Comparison of ENCODE assay signal across 15 mouse cellular contexts in genomic region chr4:154640443-154641295, GRCm38 (mm10). TPM values are rescaled to one million over a fixed set of nuclear protein-coding genes. Genes with fewer than 3 reads are reported as not detected.
DNase-seq lines count a peak whose midpoint lies in the region; ATAC-seq lines count a peak whose summit lies in the region.
"Had no signal": no experiment of that assay in that cellular context is flagged by ENCODE, and none has a peak within 500 bp of the region (broad histone marks: within the 10 kb centered on the region; RNA-seq: fewer than 3 reads in every experiment).

No protein-coding gene starts in this region.

- peaks cover 95% of the 10 kb centered on the region for H3K27me3 ChIP-seq in kidney, embryonic 15.5 days
- peaks cover 95% of the 10 kb centered on the region for H3K27me3 ChIP-seq in embryonic facial prominence, embryonic 10.5 days (replicated peaks; ENCODE audit: low read depth, poor library complexity, severe bottlenecking)
- peaks cover 94% of the 10 kb centered on the region for H3K27me3 ChIP-seq in hindbrain, embryonic 12.5 days

- H3K36me3 ChIP-seq in kidney, embryonic 15.5 days: no peaks in the 10 kb centered on the region
- H3K36me3 ChIP-seq in embryonic facial prominence, embryonic 10.5 days (replicated peaks): no peaks in the 10 kb centered on the region
- no peaks in the 10 kb centered on the region for H3K36me3 ChIP-seq in hindbrain, embryonic 12.5 days
- H3K36me3 ChIP-seq: intestine, embryonic 15.5 days had no signal

- H3K4me3 ChIP-seq in kidney, embryonic 15.5 days (replicated peaks): peak overlapping the region; percentile 14; the same call in 1 of the 2 replicates
- peak overlapping the region; percentile 90 for H3K4me3 ChIP-seq in embryonic facial prominence, embryonic 10.5 days
- peak overlapping the region; percentile 11; the same call in 1 of the 2 replicates for H3K4me3 ChIP-seq in hindbrain, embryonic 12.5 days
- H3K4me3 ChIP-seq: intestine, embryonic 15.5 days had no signal

- no peak overlapping the region; the same call in none of the 2 replicates for H3K27ac ChIP-seq in kidney, embryonic 15.5 days
- H3K27ac ChIP-seq in embryonic facial prominence, embryonic 10.5 days (replicated peaks): peak overlapping the region; percentile 77
- no peak overlapping the region for H3K27ac ChIP-seq in hindbrain, embryonic 12.5 days
- H3K27ac ChIP-seq: intestine, embryonic 15.5 days had no signal

- WGBS in kidney, embryonic 15.5 days: 4% methylated on average over 20 of the region's 20 CpGs
- WGBS in embryonic facial prominence, embryonic 10.5 days: 2% methylated on average over 20 of the region's 20 CpGs
- WGBS in hindbrain, embryonic 12.5 days: 3% methylated on average over 20 of the region's 20 CpGs

- DNase-seq in cerebellum, postnatal 14 days: peak; percentile 18 to 31
- DNase-seq in cerebellum, adult 18-20 months: no peak
- DNase-seq in kidney, adult 11 months: no peak
- peak; percentile 31 for DNase-seq in embryonic facial prominence, embryonic 10.5 days (ENCODE audit: low spot score)
- no peak for DNase-seq in left cerebral cortex, adult 8-10 months (ENCODE audit: low spot score in 2 of 2)
- DNase-seq: gastrocnemius, postnatal 10 days; layer of hippocampus, postnatal 36 days; right cerebral cortex, adult 18-20 months had no signal

- H3K4me1 ChIP-seq in kidney, embryonic 15.5 days: peaks cover 36% of the 10 kb centered on the region
- H3K4me1 ChIP-seq in embryonic facial prominence, embryonic 10.5 days: peaks cover 83% of the 10 kb centered on the region
- H3K4me1 ChIP-seq in hindbrain, embryonic 12.5 days: peaks cover 38% of the 10 kb centered on the region

- no peak for ATAC-seq in kidney, embryonic 15.5 days (replicated peaks; ENCODE audit: low FRiP score)
- no peak for ATAC-seq in hindbrain, embryonic 12.5 days (ENCODE audit: low FRiP score)
- ATAC-seq in activated CD4-positive, CD25-positive, alpha-beta regulatory T cell, adult 4 months: no peak
- ATAC-seq: intestine, embryonic 15.5 days; lung, postnatal 0 days had no signal

- peak overlapping the region; percentile 93 for H3K4me2 ChIP-seq in kidney, embryonic 15.5 days
- H3K4me2 ChIP-seq in hindbrain, embryonic 12.5 days (replicated peaks): peak overlapping the region; percentile 75; the same call in 1 of the 2 replicates
- H3K4me2 ChIP-seq: intestine, embryonic 15.5 days had no signal

- no peaks in the 10 kb centered on the region for H3K9me3 ChIP-seq in kidney, embryonic 15.5 days (replicated peaks)
- 0 out of 2 replicates have a peak, but pooled peaks cover 4% of the 10 kb centered on the region for H3K9me3 ChIP-seq in embryonic facial prominence, embryonic 10.5 days
- 0 out of 2 replicates have a peak, but pooled peaks cover 5% of the 10 kb centered on the region for H3K9me3 ChIP-seq in hindbrain, embryonic 12.5 days (replicated peaks)
- H3K9me3 ChIP-seq: intestine, embryonic 15.5 days had no signal

- 0 out of 2 replicates have a peak overlapping the region, but pooled peaks have one; percentile 11 for H3K9ac ChIP-seq in kidney, embryonic 15.5 days
- H3K9ac ChIP-seq in hindbrain, embryonic 12.5 days: no peak overlapping the region
- H3K9ac ChIP-seq: intestine, embryonic 15.5 days had no signal

RNA-seq across cellular contexts. Expression of gene Prdm16, which starts 4.0 kb away (rescaled TPM):
- 22.0 and 22.1 TPM in 2 replicates for polyA plus RNA-seq in kidney, embryonic 15.5 days (2015; fragmentation: Nextera tagmentation; extraction: Ambion mirVana)
- polyA plus RNA-seq in embryonic facial prominence, embryonic 10.5 days (2016; fragmentation: Nextera tagmentation; extraction: Ambion mirVana): 33.9 and 44.5 TPM in 2 replicates
- polyA plus RNA-seq in hindbrain, embryonic 12.5 days (2016; fragmentation: Nextera tagmentation; extraction: Ambion mirVana): 26.4 and 32.3 TPM in 2 replicates
- polyA plus RNA-seq in activated CD4-positive, CD25-positive, alpha-beta regulatory T cell, adult 4 months (2017; shearing (Covaris generic)): 1 to 10 TPM in 1 of 2 experiments, under 1 TPM in 1; 0.41 to 4.1 TPM
- 10 to 100 TPM in 3 of 4 experiments, 1 to 10 TPM in 1; 9.1 to 11.7 (median 11.2) TPM for total RNA-seq in left cerebral cortex, adult 8-10 months (2022)

RNA-seq across cellular contexts. Expression of gene Actrt2, which starts 27.0 kb away (rescaled TPM):
- polyA plus RNA-seq in kidney, embryonic 15.5 days (2015; fragmentation: Nextera tagmentation; extraction: Ambion mirVana): not detected in 2 replicates
- polyA plus RNA-seq in embryonic facial prominence, embryonic 10.5 days (2016; fragmentation: Nextera tagmentation; extraction: Ambion mirVana): not detected in 2 replicates
- not detected in 2 replicates for polyA plus RNA-seq in hindbrain, embryonic 12.5 days (2016; fragmentation: Nextera tagmentation; extraction: Ambion mirVana)
- polyA plus RNA-seq in activated CD4-positive, CD25-positive, alpha-beta regulatory T cell, adult 4 months (2017; shearing (Covaris generic)): not detected
- not detected for total RNA-seq in left cerebral cortex, adult 8-10 months (2022)
- total RNA-seq: ES-E14; gastrocnemius, postnatal 10 days; layer of hippocampus, postnatal 36 days had no signal
- polyA plus RNA-seq: intestine, embryonic 15.5 days; lung, postnatal 0 days; stomach, embryonic 14.5 days had no signal

Comparison
In these comparisons a context has a peak if more than half of its experiments do, and no peak if none do; other contexts are left out.
1. DNase-seq: peak in cerebellum, postnatal 14 days (2 of 2) and embryonic facial prominence, embryonic 10.5 days (single experiment); none in cerebellum, adult 18-20 months (0 of 2), kidney, adult 11 months (single experiment) and left cerebral cortex, adult 8-10 months (0 of 2).
2. H3K4me3 ChIP-seq: peak in every context shown above with its lines; median percentile 90 in embryonic facial prominence, embryonic 10.5 days; 14 in kidney, embryonic 15.5 days; 11 in hindbrain, embryonic 12.5 days.